Mouse (Mus musculus) gastrocnemius, postnatal 36 days (tissue): ENCODE data around the gene Irx5. TPM values are rescaled to one million over a fixed set of nuclear protein-coding genes. Genes with fewer than 3 reads are reported as not detected.
A peak's percentile ranks its signal among the peaks of the same experiment; 100 is the strongest.

ENCODE experiments used
- DNase-seq, 2 experiments: peaks; one replicate each; pipeline ENCODE4 v3.0.0; 2022
- intact Hi-C: fragments of 180-260 bp; cut with DNase I; formaldehyde crosslinking; loops from one replicate; pipeline ENCODE4 v1.15.1; 2025
- long read RNA-seq, 2 experiments: library from polyadenylated mRNA; stranded (forward); transcript quantifications; one replicate each; pipeline ENCODE4 v2.0.0; 2021
- total RNA-seq, 2 experiments: library from RNA; stranded (reverse); gene quantifications; 2 replicates each; pipeline ENCODE4 v1.2.3; 2021

The Irx5 gene
- not detected for total RNA-seq
- long read RNA-seq, experiment 1: 0 reads
- long read RNA-seq, experiment 2: 0 reads

- peak; percentile 32 to 42 for DNase-seq
- intact Hi-C loops: loop anchor here (5.0 kb wide), 3 partner anchors 555 to 975 kb away; partner anchors contain the start of gene Irx3
Observed at GRCm38 (mm10) chr8:92357398-92357981, at the start of gene Irx5. Gene Irx5, plus strand, starts transcription at chr8:92357625.

- no peak for DNase-seq
- intact Hi-C loops: no loop called here
Observed at GRCm38 (mm10) chr8:92312178-92312577, 45.2 kb upstream of the Irx5 start.

- intact Hi-C loops: no loop called here
- DNase-seq: no peak
Observed at GRCm38 (mm10) chr8:92313707-92314106, 43.7 kb upstream of the Irx5 start.

- intact Hi-C loops: no loop called here
Observed at GRCm38 (mm10) chr8:92323751-92324150, 33.7 kb upstream of the Irx5 start.

GRCm38 (mm10) chr8:92327176-92327575 lies 30.2 kb upstream of the Irx5 start:
- intact Hi-C loops: no loop called here
- no peak for DNase-seq

More at GRCm38 (mm10) chr8:92323751-92324150, 33.7 kb upstream of the Irx5 start:
- DNase-seq: no peak

DNA sequence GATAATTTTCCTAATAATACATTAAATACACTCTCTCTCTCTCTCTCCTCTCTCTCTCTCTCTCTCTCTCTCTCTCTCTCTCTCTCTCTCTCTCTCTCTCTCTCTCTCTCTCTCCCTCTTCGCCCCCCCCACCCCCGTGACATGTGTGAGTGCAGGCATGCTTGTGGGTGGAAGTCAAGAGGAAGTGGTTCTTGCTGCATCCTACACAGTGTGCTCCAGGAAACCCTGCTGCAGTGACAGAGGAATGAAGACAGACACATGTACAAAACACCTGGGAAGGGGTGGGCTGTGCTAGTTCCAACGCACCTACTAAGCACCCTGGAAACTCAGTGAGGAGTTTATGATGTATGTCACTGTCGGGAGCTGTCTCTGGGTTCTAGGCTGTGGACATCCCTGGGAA lies 28.2 kb upstream of the Irx5 start:
- no peak for DNase-seq
- intact Hi-C loops: no loop called here

DNA sequence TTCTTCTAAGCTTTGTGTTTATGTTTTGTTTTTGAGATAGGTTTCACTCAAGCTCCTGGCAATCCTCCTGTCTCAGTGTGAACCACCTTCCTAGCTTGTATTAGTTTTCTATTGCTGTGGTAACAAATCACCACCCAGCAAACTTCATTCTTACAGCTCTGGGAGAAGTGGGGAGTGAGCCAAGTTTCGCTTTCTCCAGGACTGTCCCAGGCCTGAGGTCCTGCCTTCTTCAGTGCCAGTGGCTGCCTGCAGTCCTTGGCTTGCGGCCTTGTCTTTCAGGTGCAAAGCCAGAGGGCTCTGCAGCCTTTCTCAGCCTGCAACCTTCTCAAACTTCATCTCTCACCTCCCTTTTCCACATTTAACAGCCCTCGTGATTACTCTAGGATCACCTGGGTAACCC lies 25.6 kb upstream of the Irx5 start:
- intact Hi-C loops: no loop called here
- DNase-seq: no peak

DNA sequence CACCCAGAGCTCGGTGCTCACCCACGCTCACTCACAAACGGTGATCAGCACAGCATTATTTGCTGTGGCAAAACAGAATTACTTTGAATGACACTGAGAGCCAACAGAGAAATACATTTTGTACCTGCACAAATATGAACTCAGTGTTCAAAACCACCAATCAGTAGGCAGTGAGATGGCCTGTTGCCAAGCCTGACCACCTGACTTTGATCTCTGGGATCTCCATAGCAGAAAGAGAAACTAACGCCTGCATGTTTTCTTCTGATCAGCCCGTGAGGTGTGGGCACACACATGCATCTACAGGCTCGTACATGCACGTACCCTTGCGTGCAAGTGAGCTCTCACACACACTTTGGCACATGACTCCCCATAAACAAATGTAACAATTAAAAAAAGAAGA lies 24.0 kb upstream of the Irx5 start:
- intact Hi-C loops: no loop called here
- no peak for DNase-seq

GRCm38 (mm10) chr8:92335079-92335478 lies 22.3 kb upstream of the Irx5 start:
- intact Hi-C loops: no loop called here
- DNase-seq: no peak

DNA sequence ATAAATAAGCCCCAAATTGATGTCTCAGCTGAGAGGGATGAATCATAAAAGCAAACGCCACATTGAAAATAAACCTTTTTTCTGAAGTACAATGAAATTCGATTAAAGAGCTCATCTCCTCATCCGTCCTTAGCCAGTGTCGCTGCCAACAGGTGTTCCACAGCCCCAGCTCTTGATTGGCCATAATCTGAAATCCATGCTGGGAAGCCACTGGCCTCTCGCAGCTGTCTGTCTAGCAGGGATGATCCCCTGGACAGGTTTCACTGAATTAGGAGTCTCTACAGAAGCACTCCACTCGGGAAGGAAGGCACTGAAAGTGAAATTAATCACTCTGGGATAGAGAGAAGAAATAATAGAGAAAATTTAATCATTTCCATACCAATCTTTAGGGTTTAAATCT lies 21.4 kb upstream of the Irx5 start:
- no peak for DNase-seq
- intact Hi-C loops: no loop called here

DNA sequence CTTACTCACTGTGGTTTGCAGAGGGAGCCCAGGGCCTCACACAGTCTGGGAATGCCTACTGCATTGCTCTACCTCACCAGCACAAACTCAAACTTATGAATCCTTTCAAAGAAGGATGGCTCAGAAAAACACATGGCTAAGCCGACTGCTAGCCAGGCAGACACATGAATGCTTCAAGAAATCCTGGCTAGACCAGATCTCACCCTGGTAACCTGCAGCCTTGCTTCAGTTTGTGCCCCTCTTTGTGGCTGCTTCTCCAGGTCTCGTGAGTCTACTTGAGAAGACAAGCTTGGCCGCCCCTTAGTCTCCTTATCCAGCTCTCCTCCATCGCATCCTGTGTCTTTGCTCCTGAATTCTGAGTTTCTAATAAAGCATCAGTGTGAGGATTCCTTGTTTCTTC lies 13.9 kb upstream of the Irx5 start:
- DNase-seq: no peak
- intact Hi-C loops: no loop called here

GRCm38 (mm10) chr8:92349898-92350486 lies 7.4 kb upstream of the Irx5 start:
- intact Hi-C loops: no loop called here
- DNase-seq: no peak

GRCm38 (mm10) chr8:92353405-92353804 lies 4.0 kb upstream of the Irx5 start:
- intact Hi-C loops: no loop called here
- no peak for DNase-seq

DNA sequence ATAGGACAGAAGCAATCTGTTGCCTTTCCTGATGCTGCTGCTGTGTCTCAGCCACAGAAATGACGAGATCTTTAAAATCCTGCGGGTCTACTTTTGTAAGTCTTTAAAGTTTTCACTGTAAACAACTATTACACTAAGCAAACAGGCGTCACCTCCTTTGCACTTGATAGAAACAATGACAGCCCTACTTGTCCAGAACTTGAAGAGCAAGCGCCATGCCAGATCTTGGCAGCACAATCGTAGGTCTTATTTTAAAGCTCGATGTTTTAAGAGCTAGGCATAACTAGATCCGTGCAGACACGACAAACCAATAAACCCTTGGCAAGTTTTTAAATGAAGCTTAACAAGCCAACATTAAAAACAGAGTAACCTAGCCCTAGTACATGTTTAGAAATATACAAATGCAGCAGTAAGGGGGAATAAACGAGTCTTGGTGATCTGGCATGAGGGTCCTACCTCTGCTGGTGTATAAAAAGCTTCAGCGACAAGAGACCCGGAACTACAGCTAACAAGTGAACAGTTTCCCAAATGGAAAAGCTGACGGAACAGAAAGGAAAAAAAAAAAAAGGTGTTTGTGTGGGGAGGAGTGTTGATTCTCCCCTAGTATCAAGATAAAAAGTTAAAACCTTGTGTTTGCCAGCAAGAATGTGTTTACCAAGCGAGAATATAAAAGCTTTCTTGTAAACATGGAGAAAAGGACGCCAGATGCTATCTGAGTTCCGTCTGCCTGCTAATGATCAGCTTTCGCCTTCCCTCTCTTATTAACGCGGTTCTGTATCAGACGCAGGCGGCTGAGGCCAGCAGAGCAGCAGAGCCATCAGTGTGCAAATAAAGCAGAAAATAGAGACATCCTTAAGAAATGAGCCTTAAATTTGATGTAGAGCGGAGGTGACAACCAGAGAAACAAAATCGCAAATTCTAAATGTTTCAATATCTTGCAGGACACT lies 2.6 kb upstream of the Irx5 start:
- no peak for DNase-seq
- intact Hi-C loops: loop anchor here (5.0 kb wide), 3 partner anchors 553 to 973 kb away; partner anchors contain the start of gene Irx3

DNA sequence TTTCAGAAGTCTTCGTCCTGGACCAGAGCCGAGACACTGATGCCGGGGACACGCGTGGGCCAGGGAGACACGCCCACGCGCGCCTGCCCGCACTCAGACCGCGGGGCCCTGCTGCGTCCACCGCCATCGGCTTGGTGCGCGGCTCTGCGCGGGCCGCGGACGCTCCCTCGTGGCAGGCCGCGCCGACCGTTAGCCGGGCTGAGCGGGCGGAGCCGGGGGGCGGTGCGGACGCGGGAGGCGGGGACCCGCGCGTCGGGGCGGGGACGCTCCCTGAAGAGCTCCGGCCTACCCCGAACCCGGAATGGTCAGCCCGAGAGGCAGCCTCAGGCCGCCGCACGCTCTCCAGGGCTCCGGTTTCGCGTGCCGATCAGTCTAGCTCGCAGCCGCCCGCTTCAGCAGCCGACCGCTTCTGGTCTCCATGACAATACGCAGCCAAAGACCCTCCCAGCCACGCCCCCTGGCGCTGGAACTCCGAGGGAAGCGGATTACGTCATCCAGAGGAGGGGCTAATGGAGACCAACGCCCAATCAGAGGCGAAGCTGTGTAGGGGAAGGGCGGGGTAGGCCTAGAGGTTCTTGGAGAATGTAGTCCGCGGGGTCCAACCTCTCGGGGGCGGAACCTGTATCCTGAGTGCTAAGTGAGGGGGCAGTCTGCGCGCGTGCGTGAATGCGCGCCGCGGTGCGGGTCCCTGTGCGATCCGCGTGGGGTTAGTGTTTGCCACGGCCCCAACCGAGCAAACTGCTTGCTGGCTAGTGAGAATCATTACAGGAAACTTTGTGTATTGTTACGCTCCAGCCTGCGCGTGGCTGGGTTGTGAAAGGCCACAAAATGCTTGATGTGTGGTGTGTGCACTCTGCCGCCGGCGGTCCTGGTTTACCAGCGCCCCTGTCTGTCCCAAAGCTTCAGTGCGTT lies 1.5 kb upstream of the Irx5 start:
- DNase-seq: peak; percentile 94
- intact Hi-C loops: loop anchor here (5.0 kb wide), 3 partner anchors 554 to 974 kb away; partner anchors contain the start of gene Irx3

DNA sequence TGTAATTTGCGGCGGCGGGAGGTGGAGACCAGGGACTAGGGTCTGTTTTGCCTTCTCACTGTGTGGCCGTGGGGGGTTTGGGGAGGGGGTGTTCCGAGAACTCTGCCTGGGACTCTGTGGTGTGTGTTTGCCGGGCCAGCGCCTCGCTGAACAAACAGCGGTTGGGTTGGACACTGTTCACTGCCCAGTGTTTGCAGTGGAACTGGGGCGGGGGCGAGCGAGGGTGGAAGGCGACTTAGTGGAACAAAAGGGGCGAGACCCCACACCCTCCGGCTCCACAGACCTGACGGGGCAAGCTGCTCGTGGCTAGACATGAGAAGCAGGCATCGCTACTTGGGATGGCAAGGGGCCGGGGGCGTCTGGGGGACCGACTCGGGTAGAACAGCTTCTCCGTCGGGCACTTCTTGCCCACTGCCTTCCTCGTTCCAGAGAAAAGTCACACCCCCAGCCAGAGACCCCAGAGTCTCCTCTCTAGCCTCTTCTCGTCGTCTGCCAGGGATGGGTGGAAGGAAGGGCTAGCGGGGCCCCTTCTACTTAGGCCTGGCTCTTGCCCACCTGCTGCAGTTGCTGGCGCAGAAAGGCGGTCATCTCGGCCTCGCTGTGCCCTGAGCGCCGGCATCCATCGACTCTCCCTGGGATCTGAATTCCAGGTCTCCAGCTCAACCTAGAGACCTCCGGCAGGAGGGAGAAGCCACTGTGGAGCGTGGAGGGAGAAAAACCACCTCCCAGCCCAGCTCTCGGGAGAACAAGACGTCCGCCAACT lies 631 bp upstream of the Irx5 start:
- no peak for DNase-seq

DNA sequence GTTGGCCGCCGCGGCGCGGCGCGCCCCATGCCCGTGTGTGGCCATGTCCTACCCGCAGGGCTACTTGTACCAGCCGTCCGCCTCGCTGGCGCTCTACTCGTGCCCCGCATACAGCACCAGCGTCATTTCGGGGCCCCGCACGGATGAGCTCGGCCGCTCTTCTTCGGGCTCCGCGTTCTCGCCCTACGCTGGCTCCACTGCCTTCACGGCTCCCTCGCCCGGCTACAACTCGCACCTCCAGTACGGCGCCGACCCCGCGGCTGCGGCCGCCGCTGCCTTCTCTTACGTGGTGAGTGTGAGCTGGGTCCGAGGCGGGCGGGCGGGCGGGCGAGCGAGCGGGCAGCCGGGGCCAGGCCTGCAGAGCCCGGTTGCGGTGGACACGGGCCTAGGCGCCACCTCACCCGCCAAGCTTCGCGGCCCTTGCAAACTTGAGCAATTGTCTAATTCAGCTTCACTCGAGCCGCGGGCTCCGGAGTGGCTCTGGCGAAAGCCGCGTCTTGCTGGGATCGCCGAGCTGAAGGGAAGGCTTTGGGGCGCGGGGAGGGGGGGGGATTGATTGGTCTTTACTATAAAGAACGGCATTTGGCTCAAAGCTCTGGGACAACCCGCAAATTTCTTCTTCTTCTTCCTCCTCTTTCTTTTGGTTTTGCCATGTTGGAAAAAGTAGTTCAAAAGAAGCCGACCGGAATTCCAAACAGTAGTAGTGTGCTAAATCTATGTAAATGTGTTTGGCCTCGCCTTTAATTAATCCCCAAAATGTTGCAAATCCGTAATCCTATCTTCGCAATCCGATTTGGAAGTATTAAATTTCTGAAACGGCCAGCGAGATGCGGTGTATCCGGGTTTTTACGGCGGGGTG lies 945 bp downstream of the Irx5 start:
- DNase-seq: peak in 1 of 2 experiments; percentile 38
- intact Hi-C loops: loop anchor here (5.0 kb wide), 3 partner anchors 556 to 976 kb away; partner anchors contain the start of gene Irx3

More for the DNA sequence above, 631 bp upstream of the Irx5 start:
- intact Hi-C loops: loop anchor here (5.0 kb wide), 3 partner anchors 554 to 974 kb away; partner anchors contain the start of gene Irx3
